Comparison of ENCODE assay signal across 12 mouse cellular contexts in the genomic region with DNA sequence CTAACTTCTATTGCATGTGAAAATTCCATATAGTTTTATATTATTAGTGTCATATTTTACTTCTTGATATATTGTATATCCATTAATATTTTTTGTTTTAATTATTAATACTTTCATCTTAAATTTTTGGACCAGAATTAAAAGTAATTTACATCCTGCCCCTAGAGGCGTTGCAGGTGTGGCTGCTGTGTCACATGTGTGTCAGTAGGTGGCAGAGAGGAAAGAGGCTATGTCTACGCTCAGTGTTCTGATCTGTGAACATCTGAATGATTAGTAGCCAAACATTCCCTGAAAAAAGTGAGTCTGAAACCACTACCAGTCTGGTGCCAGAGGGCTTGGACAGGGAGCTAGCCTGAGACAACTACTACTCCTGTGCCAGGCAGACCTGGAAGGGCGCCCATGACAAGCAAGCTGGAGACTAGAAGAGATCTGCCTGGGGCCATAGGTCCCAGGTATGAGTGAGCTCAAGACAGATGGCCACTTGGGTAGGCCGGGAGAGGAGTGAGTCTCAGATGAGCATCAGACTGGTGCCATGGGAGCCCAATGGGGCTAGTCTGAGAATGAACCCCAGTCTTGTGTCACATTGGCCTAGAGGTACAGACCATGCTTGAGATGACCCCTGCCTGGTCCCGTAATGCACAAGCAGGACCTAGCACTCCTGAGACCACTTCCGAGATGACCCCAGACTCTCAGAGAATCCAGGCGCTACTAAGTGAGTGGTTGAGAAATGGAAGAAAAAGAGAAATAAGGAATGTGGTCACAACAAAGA.
DNase-seq lines count a peak whose midpoint lies in the region; ATAC-seq and TF ChIP-seq lines count a peak whose summit lies in the region.
"Had no signal": no experiment of that assay in that cellular context is flagged by ENCODE, and none has a peak within 500 bp of the region (broad histone marks: within the 10 kb centered on the region; RNA-seq: fewer than 3 reads in every experiment).

No protein-coding gene starts in this region.

- peak; percentile 17; the same call in 1 of the 2 replicates for TF ChIP-seq CTCF in gastrocnemius, adult 2 months (IDR thresholded peaks at IDR 0.05)
- peak; percentile 22; the same call in 1 of the 2 replicates for TF ChIP-seq CTCF in liver, postnatal 0 days (IDR thresholded peaks at IDR 0.05; ENCODE audit: low read depth)

- DNase-seq in gastrocnemius, adult 2 months: peak; percentile 27
- DNase-seq in gastrocnemius, postnatal 4 days (ENCODE audit: low spot score in 2 of 2): no peak
- DNase-seq in liver, postnatal 0 days: no peak
- DNase-seq in cerebellum, adult 11-12 months: peak; percentile 73
- DNase-seq in hindbrain, embryonic 14.5 days (ENCODE audit: low spot score): no peak
- no peak for DNase-seq in layer of hippocampus, postnatal 14 days (ENCODE audit: low spot score in 2 of 2)
- no peak for DNase-seq in MN1 (ENCODE audit: low spot score)

- H3K9ac ChIP-seq in liver, postnatal 0 days (replicated peaks): no peak overlapping the region
- H3K9ac ChIP-seq in liver, embryonic 12.5 days: no peak overlapping the region
- H3K9ac ChIP-seq in hindbrain, embryonic 14.5 days: no peak overlapping the region
- H3K9ac ChIP-seq: embryonic facial prominence, embryonic 12.5 days had no signal

- no peak overlapping the region for H3K27ac ChIP-seq in gastrocnemius, adult 2 months
- no peak overlapping the region for H3K27ac ChIP-seq in liver, postnatal 0 days (ENCODE audit: low read depth)
- no peak overlapping the region for H3K27ac ChIP-seq in liver, embryonic 12.5 days
- H3K27ac ChIP-seq in hindbrain, embryonic 14.5 days: no peak overlapping the region
- H3K27ac ChIP-seq: embryonic facial prominence, embryonic 12.5 days had no signal

- H3K36me3 ChIP-seq in liver, postnatal 0 days (replicated peaks; ENCODE audit: insufficient read depth, low read length): no peaks in the 10 kb centered on the region
- peaks cover 4% of the 10 kb centered on the region; the same call in 1 of the 2 replicates for H3K36me3 ChIP-seq in liver, embryonic 12.5 days
- H3K36me3 ChIP-seq in hindbrain, embryonic 14.5 days (replicated peaks; ENCODE audit: control insufficient read depth, insufficient read depth): no peaks in the 10 kb centered on the region
- H3K36me3 ChIP-seq: embryonic facial prominence, embryonic 12.5 days had no signal

- H3K4me1 ChIP-seq in liver, postnatal 0 days (ENCODE audit: insufficient read depth): no peaks in the 10 kb centered on the region
- 0 out of 2 replicates have a peak, but pooled peaks cover 5% of the 10 kb centered on the region for H3K4me1 ChIP-seq in liver, embryonic 12.5 days
- H3K4me1 ChIP-seq in hindbrain, embryonic 14.5 days (replicated peaks; ENCODE audit: control insufficient read depth, insufficient read depth, low read length): peaks cover 3% of the 10 kb centered on the region; the same call in 1 of the 2 replicates
- H3K4me1 ChIP-seq: embryonic facial prominence, embryonic 12.5 days had no signal

- intact Hi-C loops in gastrocnemius, adult 2 months (cut with DNase I): no loop called here

- H3K4me2 ChIP-seq in liver, postnatal 0 days (ENCODE audit: low read depth, low read length): no peak overlapping the region
- H3K4me2 ChIP-seq in liver, embryonic 12.5 days: no peak overlapping the region
- no peak overlapping the region for H3K4me2 ChIP-seq in hindbrain, embryonic 14.5 days (replicated peaks)
- H3K4me2 ChIP-seq: embryonic facial prominence, embryonic 12.5 days; heart, embryonic 11.5 days had no signal

- H3K27me3 ChIP-seq in liver, postnatal 0 days (ENCODE audit: insufficient read depth, low read length): no peaks in the 10 kb centered on the region
- no peaks in the 10 kb centered on the region for H3K27me3 ChIP-seq in liver, embryonic 12.5 days (replicated peaks)
- H3K27me3 ChIP-seq in hindbrain, embryonic 14.5 days (ENCODE audit: control insufficient read depth, insufficient read depth, low read length): no peaks in the 10 kb centered on the region
- H3K27me3 ChIP-seq: embryonic facial prominence, embryonic 12.5 days had no signal

- WGBS in liver, postnatal 0 days (ENCODE audit: insufficient replicate concordance): 87% methylated on average over 7 of the region's 7 CpGs
- 85% methylated on average over 7 of the region's 7 CpGs for WGBS in liver, embryonic 12.5 days (ENCODE audit: insufficient replicate concordance)
- WGBS in hindbrain, embryonic 14.5 days: 92% methylated on average over 7 of the region's 7 CpGs

- H3K9me3 ChIP-seq in liver, postnatal 0 days (ENCODE audit: low read length): no peaks in the 10 kb centered on the region
- no peaks in the 10 kb centered on the region for H3K9me3 ChIP-seq in liver, embryonic 12.5 days (replicated peaks)
- no peaks in the 10 kb centered on the region for H3K9me3 ChIP-seq in hindbrain, embryonic 14.5 days (ENCODE audit: control insufficient read depth, low read length)
- H3K9me3 ChIP-seq: embryonic facial prominence, embryonic 12.5 days had no signal

- ATAC-seq in liver, postnatal 0 days: no peak
- no peak for ATAC-seq in liver, embryonic 12.5 days
- ATAC-seq in hindbrain, embryonic 14.5 days (ENCODE audit: low FRiP score): peak; percentile 25; the same call in 1 of the 2 replicates
- ATAC-seq: CD4-positive, CD25-positive, alpha-beta regulatory T cell, adult 4 months; inflammation-experienced regulatory T-cells, adult 6 months had no signal

- no peak for TF ChIP-seq EP300 in liver, postnatal 0 days (IDR thresholded peaks at IDR 0.05; ENCODE audit: low read depth)

- no peak overlapping the region for H3K4me3 ChIP-seq in gastrocnemius, adult 2 months
- no peak overlapping the region for H3K4me3 ChIP-seq in liver, postnatal 0 days (ENCODE audit: low read depth, low read length)
- H3K4me3 ChIP-seq in liver, embryonic 12.5 days: no peak overlapping the region
- H3K4me3 ChIP-seq in hindbrain, embryonic 14.5 days (replicated peaks; ENCODE audit: low read length): no peak overlapping the region
- H3K4me3 ChIP-seq: embryonic facial prominence, embryonic 12.5 days had no signal

Comparison
In these comparisons a context has a peak if more than half of its experiments do, and no peak if none do; other contexts are left out.
1. DNase-seq: peak in gastrocnemius, adult 2 months (single experiment) and cerebellum, adult 11-12 months (single experiment); none in gastrocnemius, postnatal 4 days (0 of 2), liver, postnatal 0 days (single experiment), hindbrain, embryonic 14.5 days (single experiment), layer of hippocampus, postnatal 14 days (0 of 2) and MN1 (single experiment).